Mouse (Mus musculus) erythroblast, embryonic 14.5 days (primary cell): ENCODE results near the gene Dnm1.

Source experiments
- GATA1 ChIP-seq: IDR thresholded peaks from 2 replicates; pipeline ENCODE4 v1.6.1; 2012; ENCODE audit warnings: low read length, inconsistent platforms, mixed read lengths
- TAL1 ChIP-seq: IDR thresholded peaks from 3 replicates; pipeline ENCODE4 v1.6.1; 2012; ENCODE audit warnings: low read length, inconsistent platforms, mixed read lengths

- TF ChIP-seq TAL1, result no peak
- no peak for TF ChIP-seq GATA1
These were observed 4.8 kb downstream of the Dnm1 start for GRCm38 (mm10) chr2:32348311-32348710.
